Mouse (Mus musculus) layer of hippocampus, postnatal 10 days (tissue): ENCODE data around the gene Yjefn3. TPM values are rescaled to one million over a fixed set of nuclear protein-coding genes. Genes with fewer than 3 reads are reported as not detected.

Experiments
- DNase-seq, 2 experiments: peaks; one replicate each; pipeline ENCODE4 v3.0.0; 2021; ENCODE audit warnings: low spot score in 2 of 2
- total RNA-seq, 2 experiments: library from RNA; stranded (reverse); gene quantifications; 2 replicates each; pipeline ENCODE4 v1.2.3; 2021

Gene Yjefn3
- total RNA-seq, 2 experiments from 2014 or later, result 11.8 to 14.1 TPM

GRCm38 (mm10) chr8:69881261-69881865, 21.1 kb downstream of the Yjefn3 start:
- no peak for DNase-seq

- no peak for DNase-seq
Measured at GRCm38 (mm10) chr8:69880841-69881240, 21.7 kb downstream of the Yjefn3 start.

- no peak for DNase-seq
Measured at GRCm38 (mm10) chr8:69879678-69880077, 22.8 kb downstream of the Yjefn3 start.

GRCm38 (mm10) chr8:69877992-69878391, 24.5 kb downstream of the Yjefn3 start:
- no peak for DNase-seq

GRCm38 (mm10) chr8:69877396-69877795, 25.1 kb downstream of the Yjefn3 start:
- no peak for DNase-seq

DNA sequence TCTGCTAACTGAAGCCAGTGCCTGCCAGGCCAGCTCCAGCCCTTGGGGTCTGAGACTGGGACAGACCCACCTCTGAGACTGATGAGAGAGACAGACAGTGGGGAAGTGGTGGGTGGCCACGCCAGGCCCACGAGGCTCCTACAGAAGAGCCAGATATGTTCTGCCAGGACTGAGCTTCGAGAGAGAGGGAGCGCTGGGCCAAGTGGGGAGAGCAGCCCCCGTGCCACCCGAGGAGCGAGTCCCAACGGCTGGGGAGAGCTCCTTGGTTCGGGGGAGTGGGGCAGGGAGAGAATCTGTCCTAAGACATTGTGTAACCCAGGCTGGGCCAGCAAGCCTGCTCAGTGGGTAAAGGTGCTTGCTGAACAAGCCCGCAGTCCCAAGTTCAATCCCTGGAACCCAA, 25.5 kb downstream of the Yjefn3 start:
- DNase-seq, result no peak

DNA sequence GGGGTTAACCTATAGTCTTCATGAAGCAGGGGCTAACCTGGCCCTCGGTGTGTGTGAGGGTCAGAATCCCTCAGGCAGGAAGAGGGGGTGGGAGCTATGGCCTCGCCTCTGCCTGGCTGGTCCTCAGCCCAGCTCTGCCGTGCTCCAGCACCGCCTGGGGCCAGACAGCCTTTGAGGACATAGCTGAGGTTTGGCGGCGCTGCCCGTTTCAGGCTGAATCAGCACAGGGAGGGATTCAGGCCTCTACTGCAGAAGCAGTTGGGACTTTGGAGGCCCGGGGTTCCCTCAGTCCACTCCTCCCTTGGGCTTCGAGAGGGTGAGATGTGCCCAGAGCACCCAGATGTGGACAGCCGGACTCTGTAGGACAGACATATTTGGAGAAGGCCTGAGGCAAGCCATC, 26.4 kb downstream of the Yjefn3 start:
- DNase-seq, result no peak

GRCm38 (mm10) chr8:69874654-69875053, 27.9 kb downstream of the Yjefn3 start:
- DNase-seq, result no peak

DNA sequence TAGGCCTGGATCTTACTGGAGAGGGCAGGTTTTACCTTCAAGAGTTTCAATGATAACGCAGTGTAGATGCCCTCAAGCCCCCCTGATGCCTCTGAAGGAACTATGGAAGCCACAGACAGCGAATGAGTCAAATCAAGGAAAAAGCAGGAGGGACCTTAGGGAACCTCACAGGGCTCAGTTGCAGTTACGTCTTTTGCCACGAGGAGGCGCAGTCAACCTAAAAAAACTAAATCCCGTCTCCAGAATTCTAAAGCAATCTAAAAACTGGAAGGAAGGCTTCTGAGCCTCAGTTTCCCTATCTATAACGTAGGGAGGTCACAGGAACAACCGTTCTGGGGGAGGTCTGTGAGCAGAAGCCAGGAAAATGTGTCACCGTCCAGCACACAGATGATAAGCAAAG, 28.4 kb downstream of the Yjefn3 start:
- DNase-seq, result peak; percentile 79 to 83

- DNase-seq, result no peak
Measured at GRCm38 (mm10) chr8:69870907-69871306, 31.6 kb downstream of the Yjefn3 start.

GRCm38 (mm10) chr8:69870003-69870765, 32.3 kb downstream of the Yjefn3 start:
- no peak for DNase-seq

- DNase-seq, result no peak
Measured at GRCm38 (mm10) chr8:69867696-69868326, 34.7 kb downstream of the Yjefn3 start.

- no peak for DNase-seq
Measured at GRCm38 (mm10) chr8:69864180-69864579, 38.3 kb downstream of the Yjefn3 start.

- no peak for DNase-seq
Measured at GRCm38 (mm10) chr8:69863387-69864020, 39.0 kb downstream of the Yjefn3 start.

DNA sequence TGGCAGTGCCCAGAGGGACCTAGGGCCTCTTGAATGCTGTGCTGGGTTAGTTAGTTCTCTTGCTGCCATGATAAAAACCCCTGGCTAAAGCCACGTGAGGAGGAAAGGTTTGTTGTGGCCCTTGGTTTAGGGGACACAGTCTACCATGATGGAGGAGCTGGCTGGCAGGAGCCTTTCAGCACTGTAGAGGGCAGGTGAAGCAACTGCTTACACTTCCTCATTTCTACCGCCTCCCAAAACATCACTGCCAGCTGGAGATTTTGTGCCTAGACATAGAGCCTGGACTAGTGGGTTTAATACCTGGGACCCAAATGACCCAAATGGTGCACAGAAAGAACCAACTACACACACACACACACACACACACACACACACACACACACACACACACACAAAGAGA, 41.3 kb downstream of the Yjefn3 start:
- no peak for DNase-seq

- DNase-seq, result no peak
Measured at GRCm38 (mm10) chr8:69860807-69861206, 41.7 kb downstream of the Yjefn3 start.

GRCm38 (mm10) chr8:69853869-69854268, 48.6 kb downstream of the Yjefn3 start:
- no peak for DNase-seq

DNA sequence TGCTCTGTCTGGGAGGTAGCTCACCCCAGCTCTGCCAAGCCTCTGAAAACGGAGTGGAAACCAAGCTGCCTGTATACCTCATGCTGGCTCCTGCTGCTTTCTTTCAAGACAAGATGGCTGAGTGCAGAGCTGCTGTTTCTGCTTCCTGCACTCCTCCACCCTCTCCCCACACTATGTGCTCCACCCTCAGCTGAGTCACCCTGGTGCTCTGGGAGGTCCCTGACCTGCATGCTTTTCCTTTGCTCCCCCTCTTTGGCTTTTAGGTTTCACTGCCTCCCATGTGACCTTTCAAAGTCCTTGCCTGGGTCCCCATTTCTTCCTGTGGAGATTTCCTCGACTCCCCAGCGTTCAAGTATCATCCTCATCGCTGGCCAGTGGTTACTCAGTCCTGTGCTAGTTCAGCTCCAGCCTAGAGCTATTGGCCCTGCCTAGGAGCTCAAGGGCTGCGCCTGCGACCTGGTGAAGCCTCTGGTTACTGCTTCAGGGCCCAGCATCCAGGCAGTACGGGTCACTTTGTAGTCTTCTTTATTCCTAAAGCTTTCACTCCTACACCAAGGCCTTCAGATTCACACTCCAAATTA, 51.5 kb downstream of the Yjefn3 start:
- no peak for DNase-seq

DNA sequence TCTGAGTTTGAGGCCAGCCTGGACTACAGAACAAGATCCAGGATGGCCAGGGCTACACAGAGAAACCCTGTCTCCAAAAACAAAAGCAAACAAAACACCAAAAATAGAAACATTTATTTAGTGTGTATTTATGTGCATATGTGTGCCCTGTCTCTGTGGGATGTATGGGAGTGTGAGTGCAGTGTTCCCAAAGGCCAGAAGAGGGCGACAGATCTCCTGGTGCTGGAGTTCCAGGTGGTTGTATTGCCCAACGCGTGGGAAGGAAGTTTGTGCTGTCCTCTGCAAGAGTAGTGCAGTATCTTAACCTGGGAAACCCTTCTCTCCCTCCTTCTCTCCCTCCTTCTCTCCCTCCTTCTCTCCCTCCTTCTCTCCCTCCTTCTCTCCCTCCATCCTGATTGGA, 52.6 kb downstream of the Yjefn3 start:
- DNase-seq, result no peak

GRCm38 (mm10) chr8:69848951-69849350, 53.6 kb downstream of the Yjefn3 start:
- DNase-seq, result no peak
